ENCODE assay signal across 8 mouse cellular contexts in the genomic region with DNA sequence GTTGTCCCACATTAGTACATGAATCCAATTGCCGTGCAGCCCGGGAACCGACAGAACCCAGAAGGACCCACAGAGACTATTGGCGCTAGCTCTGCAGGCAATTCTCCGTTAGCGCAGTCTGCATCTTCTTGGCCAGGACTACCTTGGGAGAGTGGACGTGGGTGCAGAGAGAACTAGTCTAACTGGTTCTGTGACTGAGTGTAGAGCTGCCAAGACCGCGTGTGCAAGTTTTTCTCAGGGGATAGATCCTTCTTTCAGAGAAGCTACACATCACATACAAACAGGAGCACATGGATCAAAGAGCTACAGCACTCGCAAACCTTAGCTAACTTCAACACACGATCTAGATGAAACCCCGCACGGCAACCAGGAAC. TPM values are rescaled to one million over a fixed set of nuclear protein-coding genes. Genes with fewer than 3 reads are reported as not detected.
DNase-seq lines count a peak whose midpoint lies in the region; ATAC-seq and TF ChIP-seq lines count a peak whose summit lies in the region.

No protein-coding gene starts in this region.

- no peaks in the 10 kb centered on the region for H3K9me3 ChIP-seq in forebrain, embryonic 13.5 days (replicated peaks)
- no peaks in the 10 kb centered on the region for H3K9me3 ChIP-seq in limb, embryonic 10.5 days (replicated peaks)
- H3K9me3 ChIP-seq in midbrain, embryonic 10.5 days (replicated peaks) = no peaks in the 10 kb centered on the region

- H3K4me2 ChIP-seq in forebrain, embryonic 13.5 days = peak overlapping the region; percentile 85

- H3K36me3 ChIP-seq in forebrain, embryonic 13.5 days (ENCODE audit: poor library complexity, severe bottlenecking) = no peaks in the 10 kb centered on the region
- H3K36me3 ChIP-seq in limb, embryonic 10.5 days = no peaks in the 10 kb centered on the region
- H3K36me3 ChIP-seq in midbrain, embryonic 10.5 days = no peaks in the 10 kb centered on the region

- peaks cover 9% of the 10 kb centered on the region for H3K4me1 ChIP-seq in bone marrow macrophage, adult 2 months (ENCODE audit: control insufficient read depth, insufficient read depth, low read length)
- H3K4me1 ChIP-seq in forebrain, embryonic 13.5 days = peaks cover 16% of the 10 kb centered on the region
- peaks cover 19% of the 10 kb centered on the region for H3K4me1 ChIP-seq in limb, embryonic 10.5 days
- H3K4me1 ChIP-seq in midbrain, embryonic 10.5 days = peaks cover 19% of the 10 kb centered on the region

- H3K27ac ChIP-seq in bone marrow macrophage, adult 2 months (ENCODE audit: insufficient read depth, low read depth, low read length) = peak overlapping the region; percentile 56
- H3K27ac ChIP-seq in forebrain, embryonic 13.5 days = peak overlapping the region; percentile 45
- peak overlapping the region; percentile 78 for H3K27ac ChIP-seq in limb, embryonic 10.5 days
- H3K27ac ChIP-seq in midbrain, embryonic 10.5 days (replicated peaks) = peak overlapping the region; percentile 78

- H3K4me3 ChIP-seq in bone marrow macrophage, adult 2 months (ENCODE audit: insufficient read depth, low read length) = peak overlapping the region; percentile 64
- peak overlapping the region; percentile 69 for H3K4me3 ChIP-seq in forebrain, embryonic 13.5 days
- H3K4me3 ChIP-seq in limb, embryonic 10.5 days = peak overlapping the region; percentile 83
- H3K4me3 ChIP-seq in midbrain, embryonic 10.5 days = peak overlapping the region; percentile 82

- TF ChIP-seq CTCF in bone marrow macrophage, adult 2 months (IDR thresholded peaks at IDR 0.05; ENCODE audit: low read depth, low read length) = no peak

- 2% methylated on average over 13 of the region's 13 CpGs for WGBS in forebrain, embryonic 13.5 days
- 5% methylated on average over 13 of the region's 13 CpGs for WGBS in limb, embryonic 10.5 days
- WGBS in midbrain, embryonic 10.5 days = 5% methylated on average over 13 of the region's 13 CpGs

- ATAC-seq in forebrain, embryonic 13.5 days = peak; percentile 61

- peak overlapping the region; percentile 74 for H3K9ac ChIP-seq in forebrain, embryonic 13.5 days

- DNase-seq in kidney, adult 8-10 months = peak; percentile 52 to 67
- DNase-seq in kidney, postnatal 14 days = no peak
- DNase-seq in limb, embryonic 10.5 days (ENCODE audit: low spot score) = no peak
- no peak for DNase-seq in midbrain, embryonic 10.5 days (ENCODE audit: low spot score)
- no peak for DNase-seq in T-cell, adult 2 months (ENCODE audit: low spot score)
- DNase-seq in cerebellum, postnatal 4 days (ENCODE audit: low spot score in 2 of 2) = no peak

- H3K27me3 ChIP-seq in forebrain, embryonic 13.5 days = no peaks in the 10 kb centered on the region
- no peaks in the 10 kb centered on the region for H3K27me3 ChIP-seq in limb, embryonic 10.5 days (ENCODE audit: low read depth, poor library complexity, severe bottlenecking)
- H3K27me3 ChIP-seq in midbrain, embryonic 10.5 days (ENCODE audit: low read depth, poor library complexity, severe bottlenecking) = no peaks in the 10 kb centered on the region

- no peak for TF ChIP-seq POLR2A in bone marrow macrophage, adult 2 months (IDR thresholded peaks at IDR 0.05; ENCODE audit: borderline replicate concordance, low read depth, low read length)

RNA-seq across cellular contexts. Expression of a gene that starts 0.4 kb away (rescaled TPM):
- polyA plus RNA-seq in bone marrow macrophage, adult 2 months (2012; ENCODE audit: insufficient read depth, insufficient read length, missing spikeins) = 3.5 and 3.9 TPM in 2 replicates
- polyA plus RNA-seq in forebrain, embryonic 13.5 days (2015; fragmentation: Nextera tagmentation; extraction: Ambion mirVana) = 11.6 and 12.4 TPM in 2 replicates
- 7.5 and 8.4 TPM in 2 replicates for polyA plus RNA-seq in limb, embryonic 10.5 days (2016; fragmentation: Nextera tagmentation; extraction: Ambion mirVana)
- polyA plus RNA-seq in midbrain, embryonic 10.5 days (2016; fragmentation: Nextera tagmentation; extraction: Ambion mirVana) = 8.3 and 10.6 TPM in 2 replicates

RNA-seq across cellular contexts. Expression of a gene that starts 27.0 kb away (rescaled TPM):
- 12.5 and 12.9 TPM in 2 replicates for polyA plus RNA-seq in bone marrow macrophage, adult 2 months (2012; ENCODE audit: insufficient read depth, insufficient read length, missing spikeins)
- 62.1 and 71.1 TPM in 2 replicates for polyA plus RNA-seq in forebrain, embryonic 13.5 days (2015; fragmentation: Nextera tagmentation; extraction: Ambion mirVana)
- 104 and 107 TPM in 2 replicates for polyA plus RNA-seq in limb, embryonic 10.5 days (2016; fragmentation: Nextera tagmentation; extraction: Ambion mirVana)
- polyA plus RNA-seq in midbrain, embryonic 10.5 days (2016; fragmentation: Nextera tagmentation; extraction: Ambion mirVana) = 88.5 and 89.0 TPM in 2 replicates

RNA-seq across cellular contexts. Expression of a gene that starts 32.3 kb away (rescaled TPM):
- 17.0 and 18.9 TPM in 2 replicates for polyA plus RNA-seq in bone marrow macrophage, adult 2 months (2012; ENCODE audit: insufficient read depth, insufficient read length, missing spikeins)
- 57.9 and 58.3 TPM in 2 replicates for polyA plus RNA-seq in forebrain, embryonic 13.5 days (2015; fragmentation: Nextera tagmentation; extraction: Ambion mirVana)
- polyA plus RNA-seq in limb, embryonic 10.5 days (2016; fragmentation: Nextera tagmentation; extraction: Ambion mirVana) = 44.4 and 46.0 TPM in 2 replicates
- 40.8 and 43.7 TPM in 2 replicates for polyA plus RNA-seq in midbrain, embryonic 10.5 days (2016; fragmentation: Nextera tagmentation; extraction: Ambion mirVana)

RNA-seq across cellular contexts. Expression of a gene that starts 33.9 kb away (rescaled TPM):
- 5.4 and 6.4 TPM in 2 replicates for polyA plus RNA-seq in bone marrow macrophage, adult 2 months (2012; ENCODE audit: insufficient read depth, insufficient read length, missing spikeins)
- 9.5 and 10.4 TPM in 2 replicates for polyA plus RNA-seq in forebrain, embryonic 13.5 days (2015; fragmentation: Nextera tagmentation; extraction: Ambion mirVana)
- 15.2 and 19.5 TPM in 2 replicates for polyA plus RNA-seq in limb, embryonic 10.5 days (2016; fragmentation: Nextera tagmentation; extraction: Ambion mirVana)
- polyA plus RNA-seq in midbrain, embryonic 10.5 days (2016; fragmentation: Nextera tagmentation; extraction: Ambion mirVana) = 16.9 and 18.6 TPM in 2 replicates

RNA-seq across cellular contexts. Expression of a gene that starts 35.1 kb away (rescaled TPM):
- 0.91 and 1.6 TPM in 2 replicates for polyA plus RNA-seq in bone marrow macrophage, adult 2 months (2012; ENCODE audit: insufficient read depth, insufficient read length, missing spikeins)
- 0.21 and 0.36 TPM in 2 replicates for polyA plus RNA-seq in forebrain, embryonic 13.5 days (2015; fragmentation: Nextera tagmentation; extraction: Ambion mirVana)
- polyA plus RNA-seq in limb, embryonic 10.5 days (2016; fragmentation: Nextera tagmentation; extraction: Ambion mirVana) = 0.04 and 0.08 TPM in 2 replicates
- 0.10 TPM in 2 replicates for polyA plus RNA-seq in midbrain, embryonic 10.5 days (2016; fragmentation: Nextera tagmentation; extraction: Ambion mirVana)

Comparison
In these comparisons a context has a peak if more than half of its experiments do, and no peak if none do; other contexts are left out.
1. DNase-seq: peak in kidney, adult 8-10 months (2 of 2); none in kidney, postnatal 14 days (single experiment), limb, embryonic 10.5 days (single experiment), midbrain, embryonic 10.5 days (single experiment), T-cell, adult 2 months (single experiment) and cerebellum, postnatal 4 days (0 of 2).
2. Peak in every context shown above with its lines, with median percentiles within 50 percentile points of each other: H3K27ac ChIP-seq and H3K4me3 ChIP-seq.